ENCODE assay signal across 7 mouse cellular contexts in the genomic region with DNA sequence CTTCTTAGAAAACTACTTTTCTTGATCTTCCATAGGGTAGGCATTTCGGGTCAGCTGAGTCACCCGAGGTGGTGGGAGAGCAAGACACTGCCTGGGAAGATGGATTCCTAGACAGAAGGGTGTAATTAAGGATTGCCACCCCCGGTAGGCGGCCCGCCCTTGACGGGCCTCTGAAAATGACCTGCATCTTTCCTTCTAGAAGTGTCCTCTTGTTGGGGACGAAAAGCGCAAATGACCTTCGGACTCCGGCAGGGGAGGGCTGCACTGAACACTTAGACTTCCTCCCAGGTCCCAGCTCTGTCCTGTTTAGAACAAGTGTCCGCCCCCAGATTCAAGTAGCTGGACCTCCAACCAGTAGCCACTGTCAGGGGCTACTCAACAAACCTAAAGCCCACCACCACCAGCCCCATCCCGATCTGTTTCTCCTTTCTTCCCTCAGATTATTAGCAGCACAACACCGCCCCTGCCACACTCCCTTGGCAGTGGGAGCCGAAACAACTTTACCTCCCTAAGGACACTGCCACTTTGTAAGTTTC. TPM values are rescaled to one million over a fixed set of nuclear protein-coding genes. Genes with fewer than 3 reads are reported as not detected.
A peak's percentile ranks its signal among the peaks of the same experiment; 100 is the strongest.
DNase-seq lines count a peak whose midpoint lies in the region; ATAC-seq and TF ChIP-seq lines count a peak whose summit lies in the region.

No protein-coding gene starts in this region.

- peak; percentile 17 for DNase-seq in brain, adult 2 months (ENCODE audit: low read depth, low spot score)
- peak; percentile 41 for DNase-seq in hindbrain, embryonic 10.5 days (ENCODE audit: low spot score)
- peak; percentile 51 for DNase-seq in stomach, postnatal 0 days (ENCODE audit: low spot score)
- no peak for DNase-seq in cerebellum, adult 18-20 months

- TF ChIP-seq POLR2A in ES-Bruce4 (IDR thresholded peaks at IDR 0.05; ENCODE audit: insufficient read depth, low read length): no peak

- peaks cover 8% of the 10 kb centered on the region for H3K9me3 ChIP-seq in ES-Bruce4 (replicated peaks; ENCODE audit: control insufficient read depth, insufficient read depth, low read length, poor library complexity, severe bottlenecking)
- H3K9me3 ChIP-seq in hindbrain, embryonic 10.5 days: no peaks in the 10 kb centered on the region
- H3K9me3 ChIP-seq in limb, embryonic 13.5 days: no peaks in the 10 kb centered on the region
- H3K9me3 ChIP-seq in stomach, postnatal 0 days (ENCODE audit: control insufficient read depth, low read length): no peaks in the 10 kb centered on the region

- H3K4me3 ChIP-seq in ES-Bruce4 (ENCODE audit: low read depth, low read length): 0 out of 2 replicates have a peak overlapping the region, but pooled peaks have one; percentile 100
- peak overlapping the region; percentile 88 for H3K4me3 ChIP-seq in hindbrain, embryonic 10.5 days
- H3K4me3 ChIP-seq in limb, embryonic 13.5 days: peak overlapping the region; percentile 75
- H3K4me3 ChIP-seq in stomach, postnatal 0 days (ENCODE audit: low read depth, low read length): peak overlapping the region; percentile 96

- no peaks in the 10 kb centered on the region for H3K36me3 ChIP-seq in ES-Bruce4 (ENCODE audit: control insufficient read depth, insufficient read depth, low read length, poor library complexity, severe bottlenecking)
- H3K36me3 ChIP-seq in hindbrain, embryonic 10.5 days: no peaks in the 10 kb centered on the region
- no peaks in the 10 kb centered on the region for H3K36me3 ChIP-seq in limb, embryonic 13.5 days
- no peaks in the 10 kb centered on the region for H3K36me3 ChIP-seq in stomach, postnatal 0 days (ENCODE audit: control insufficient read depth, insufficient read depth, low read length)

- no peak for TF ChIP-seq CTCF in ES-Bruce4 (IDR thresholded peaks at IDR 0.05; ENCODE audit: low read depth, low read length)
- TF ChIP-seq CTCF in stomach, postnatal 0 days (IDR thresholded peaks at IDR 0.05; ENCODE audit: low read depth): no peak

- H3K9ac ChIP-seq in ES-Bruce4 (ENCODE audit: low read depth, poor library complexity, severe bottlenecking): no peak overlapping the region
- H3K9ac ChIP-seq in limb, embryonic 13.5 days: peak overlapping the region; percentile 86
- peak overlapping the region; percentile 5; the same call in 1 of the 2 replicates for H3K9ac ChIP-seq in stomach, postnatal 0 days (ENCODE audit: low read length)

- no peaks in the 10 kb centered on the region for H3K4me1 ChIP-seq in ES-Bruce4 (ENCODE audit: control insufficient read depth, insufficient read depth, low read length)
- H3K4me1 ChIP-seq in hindbrain, embryonic 10.5 days (replicated peaks): peaks cover 50% of the 10 kb centered on the region
- H3K4me1 ChIP-seq in limb, embryonic 13.5 days: peaks cover 27% of the 10 kb centered on the region; the same call in 1 of the 2 replicates
- no peaks in the 10 kb centered on the region for H3K4me1 ChIP-seq in stomach, postnatal 0 days (replicated peaks; ENCODE audit: control insufficient read depth, insufficient read depth)

- H3K4me2 ChIP-seq in limb, embryonic 13.5 days (replicated peaks): peak overlapping the region; percentile 90
- H3K4me2 ChIP-seq in stomach, postnatal 0 days (replicated peaks; ENCODE audit: low read depth): peak overlapping the region; percentile 84

- no peak overlapping the region for H3K27ac ChIP-seq in ES-Bruce4 (ENCODE audit: insufficient read depth, low read length)
- H3K27ac ChIP-seq in hindbrain, embryonic 10.5 days: peak overlapping the region; percentile 95; the same call in 1 of the 2 replicates
- H3K27ac ChIP-seq in limb, embryonic 13.5 days: no peak overlapping the region
- H3K27ac ChIP-seq in stomach, postnatal 0 days (replicated peaks): 0 out of 2 replicates have a peak overlapping the region, but pooled peaks have one; percentile 3

- under 1% methylated on average over 14 of the region's 14 CpGs for WGBS in hindbrain, embryonic 10.5 days
- WGBS in limb, embryonic 13.5 days: 2% methylated on average over 14 of the region's 14 CpGs
- WGBS in stomach, postnatal 0 days: 3% methylated on average over 14 of the region's 14 CpGs

- TF ChIP-seq EP300 in ES-Bruce4 (IDR thresholded peaks at IDR 0.05; ENCODE audit: insufficient read depth, low read depth, low read length): no peak
- TF ChIP-seq EP300 in stomach, postnatal 0 days (optimal IDR thresholded peaks at IDR 0.05): no peak

- peaks cover 35% of the 10 kb centered on the region for H3K27me3 ChIP-seq in ES-Bruce4 (ENCODE audit: control insufficient read depth, insufficient read depth, low read length, poor library complexity, severe bottlenecking)
- peaks cover 46% of the 10 kb centered on the region for H3K27me3 ChIP-seq in hindbrain, embryonic 10.5 days (ENCODE audit: insufficient read depth, poor library complexity, severe bottlenecking)
- peaks cover 49% of the 10 kb centered on the region for H3K27me3 ChIP-seq in limb, embryonic 13.5 days
- no peaks in the 10 kb centered on the region for H3K27me3 ChIP-seq in stomach, postnatal 0 days (ENCODE audit: control insufficient read depth, insufficient read depth, low read length)

- ATAC-seq in limb, embryonic 13.5 days (ENCODE audit: low FRiP score, low read depth): no peak
- peak; percentile 28; the same call in 1 of the 2 replicates for ATAC-seq in stomach, postnatal 0 days (ENCODE audit: low FRiP score, low TSS enrichment)
- ATAC-seq in inflammation-experienced regulatory T-cells, adult 6 months: no peak

RNA-seq across cellular contexts. Expression of a gene that starts 0.7 kb away (rescaled TPM):
- 19.2 and 25.9 TPM in 2 replicates for polyA plus RNA-seq in ES-Bruce4 (2011; ENCODE audit: insufficient read depth, insufficient read length, low read depth, missing spikeins)
- 31.6 and 37.7 TPM in 2 replicates for polyA plus RNA-seq in hindbrain, embryonic 10.5 days (2016; fragmentation: Nextera tagmentation; extraction: Ambion mirVana)
- polyA plus RNA-seq in limb, embryonic 13.5 days (2015; fragmentation: Nextera tagmentation; extraction: Ambion mirVana): 38.3 and 41.0 TPM in 2 replicates
- 3.7 and 4.5 TPM in 2 replicates for polyA plus RNA-seq in stomach, postnatal 0 days (2015; fragmentation: Nextera tagmentation; extraction: Ambion mirVana)
- not detected for polyA plus RNA-seq in inflammation-experienced regulatory T-cells, adult 6 months (2017; shearing (Covaris generic))

Comparison
In these comparisons a context has a peak if more than half of its experiments do, and no peak if none do; other contexts are left out.
1. H3K27ac ChIP-seq: peak in hindbrain, embryonic 10.5 days (single experiment) and stomach, postnatal 0 days (single experiment); none in ES-Bruce4 (single experiment) and limb, embryonic 13.5 days (single experiment).
2. DNase-seq: peak in brain, adult 2 months (single experiment), hindbrain, embryonic 10.5 days (single experiment) and stomach, postnatal 0 days (single experiment); none in cerebellum, adult 18-20 months (0 of 2).
3. Peak in every context shown above with its lines, with median percentiles within 50 percentile points of each other: H3K4me3 ChIP-seq.